Mouse (Mus musculus) kidney, adult 2 months (tissue): ENCODE results near the gene Pid1. TPM values are rescaled to one million over a fixed set of nuclear protein-coding genes. Genes with fewer than 3 reads are reported as not detected.

ENCODE experiments used
- DNase-seq: peaks from one replicate; pipeline ENCODE4 v3.0.0; 2021
- H3K27ac ChIP-seq: fragments of 200-500 bp; 2 replicates; pipeline ENCODE4 v1.5.1; 2012; ENCODE audit warnings: low read depth, low read length, control low read depth, inconsistent platforms; ENCODE audit not compliant: insufficient read depth
- H3K27me3 ChIP-seq: fragments of 200-500 bp; replicated peaks from 2 replicates; pipeline ENCODE4 v1.6.1; 2012; ENCODE audit warnings: mild to moderate bottlenecking, moderate library complexity, low read length, inconsistent platforms; ENCODE audit not compliant: control insufficient read depth, insufficient read depth
- H3K36me3 ChIP-seq: fragments of 200-500 bp; 2 replicates; pipeline ENCODE4 v1.6.1; 2012; ENCODE audit warnings: mild to moderate bottlenecking, moderate library complexity, low read length, inconsistent platforms; ENCODE audit not compliant: control insufficient read depth, insufficient read depth
- H3K4me1 ChIP-seq: fragments of 200-500 bp; 2 replicates; pipeline ENCODE4 v1.6.1; 2011; ENCODE audit warnings: low read length; ENCODE audit not compliant: control insufficient read depth, insufficient read depth
- H3K4me3 ChIP-seq: fragments of 200-500 bp; 2 replicates; pipeline ENCODE4 v1.5.1; 2011; ENCODE audit warnings: mild to moderate bottlenecking, low read depth, low read length, control low read depth; ENCODE audit not compliant: insufficient read depth
- CTCF ChIP-seq: fragments of 200-500 bp; conservative IDR thresholded peaks from 2 replicates; pipeline ENCODE4 v1.5.1; 2011; ENCODE audit warnings: low read depth, mild to moderate bottlenecking, control low read depth, low read length, moderate library complexity, mixed read lengths; ENCODE audit not compliant: insufficient read depth, insufficient read length
- POLR2A ChIP-seq: fragments of 200-500 bp; IDR thresholded peaks from one replicate; pipeline ENCODE4 v1.6.1; 2011; ENCODE audit warnings: low read depth, low read length, control low read depth
- whole genome bisulfite sequencing: fragments of 180-500 bp; shearing (Covaris S2); methylation state at CpG from one replicate; pipeline ENCODE4 v1.1.7; 2018; 5-methylcytosine and 5-hydroxymethylcytosine counted together
- polyA plus RNA-seq: library from polyadenylated mRNA; depleted of rRNA; stranded (reverse); fragments of >200 nt; gene quantifications from 2 replicates; pipeline ENCODE4 v1.2.3, GENCODE M21; 2012

The Pid1 gene
- polyA plus RNA-seq, 1 experiment: 8.5 TPM

GRCm38 (mm10) chr1:84106756-84107155 is 257.2 kb downstream of the Pid1 start:
- 83% methylated on average over 4 of the region's 4 CpGs for WGBS
- Histone ChIP-seq H3K27ac (no peak overlapping the region), H3K4me3 (no peak overlapping the region), H3K36me3 (no peaks in the 10 kb centered on the region), H3K4me1 (no peaks in the 10 kb centered on the region), H3K27me3 (no peaks in the 10 kb centered on the region)
- no peak for DNase-seq
- TF ChIP-seq POLR2A: no peak
- no peak for TF ChIP-seq CTCF

- H3K4me1 ChIP-seq: no peaks in the 10 kb centered on the region
- H3K27me3 ChIP-seq: no peaks in the 10 kb centered on the region
- H3K4me3 ChIP-seq: no peak overlapping the region
- WGBS: 79% methylated on average over 2 of the region's 2 CpGs
- peak; percentile 7 for DNase-seq
- H3K36me3 ChIP-seq: no peaks in the 10 kb centered on the region
- no peak overlapping the region for H3K27ac ChIP-seq
- TF ChIP-seq CTCF (peak; percentile 40), POLR2A (no peak)
Observed at GRCm38 (mm10) chr1:84102052-84102451, 261.9 kb downstream of the Pid1 start.

GRCm38 (mm10) chr1:84097398-84097797 is 266.6 kb downstream of the Pid1 start:
- H3K4me3 ChIP-seq: no peak overlapping the region
- TF ChIP-seq CTCF (no peak), POLR2A (no peak)
- no peaks in the 10 kb centered on the region for H3K4me1 ChIP-seq

GRCm38 (mm10) chr1:84093291-84093690 is 270.7 kb downstream of the Pid1 start:
- no peaks in the 10 kb centered on the region for H3K27me3 ChIP-seq
- no peak overlapping the region for H3K27ac ChIP-seq
- H3K36me3 ChIP-seq: no peaks in the 10 kb centered on the region
- WGBS: 63% methylated on average over 2 of the region's 2 CpGs
- no peaks in the 10 kb centered on the region for H3K4me1 ChIP-seq
- DNase-seq: no peak
- no peak overlapping the region for H3K4me3 ChIP-seq
- TF ChIP-seq CTCF (no peak), POLR2A (no peak)

More at GRCm38 (mm10) chr1:84097398-84097797, 266.6 kb downstream of the Pid1 start:
- no peak for DNase-seq
- Histone ChIP-seq H3K36me3 (no peaks in the 10 kb centered on the region), H3K27me3 (no peaks in the 10 kb centered on the region), H3K27ac (no peak overlapping the region)

GRCm38 (mm10) chr1:84089664-84090063 is 274.3 kb downstream of the Pid1 start:
- TF ChIP-seq CTCF (no peak), POLR2A (no peak)
- Histone ChIP-seq H3K36me3 (no peaks in the 10 kb centered on the region), H3K27me3 (no peaks in the 10 kb centered on the region), H3K27ac (no peak overlapping the region), H3K4me1 (no peaks in the 10 kb centered on the region), H3K4me3 (no peak overlapping the region)
- 80% methylated on average over 2 of the region's 2 CpGs for WGBS
- no peak for DNase-seq

GRCm38 (mm10) chr1:84087957-84088356 is 276.0 kb downstream of the Pid1 start:
- Histone ChIP-seq H3K27me3 (no peaks in the 10 kb centered on the region), H3K27ac (no peak overlapping the region), H3K36me3 (no peaks in the 10 kb centered on the region), H3K4me3 (no peak overlapping the region), H3K4me1 (no peaks in the 10 kb centered on the region)
- 28% methylated on average over 2 of the region's 2 CpGs for WGBS
- no peak for TF ChIP-seq POLR2A
- no peak for TF ChIP-seq CTCF
- no peak for DNase-seq

- H3K27ac ChIP-seq: no peak overlapping the region
- no peak overlapping the region for H3K4me3 ChIP-seq
- no peaks in the 10 kb centered on the region for H3K4me1 ChIP-seq
- TF ChIP-seq POLR2A (no peak), CTCF (no peak)
- no peak for DNase-seq
- H3K27me3 ChIP-seq: no peaks in the 10 kb centered on the region
- 68% methylated on average over 6 of the region's 6 CpGs for WGBS
- no peaks in the 10 kb centered on the region for H3K36me3 ChIP-seq
Observed at GRCm38 (mm10) chr1:84087325-84087724, 276.7 kb downstream of the Pid1 start.

- DNase-seq: no peak
- H3K4me3 ChIP-seq: no peak overlapping the region
- H3K4me1 ChIP-seq: no peaks in the 10 kb centered on the region
- no peaks in the 10 kb centered on the region for H3K27me3 ChIP-seq
- no peak overlapping the region for H3K27ac ChIP-seq
- no peaks in the 10 kb centered on the region for H3K36me3 ChIP-seq
- TF ChIP-seq POLR2A (no peak), CTCF (no peak)
- 71% methylated on average over 1 of the region's 1 CpGs for WGBS
Observed at GRCm38 (mm10) chr1:84086486-84086885, 277.5 kb downstream of the Pid1 start.
